Mouse (Mus musculus): ENCODE data around the gene D630003M21Rik.

Gene D630003M21Rik

DNA sequence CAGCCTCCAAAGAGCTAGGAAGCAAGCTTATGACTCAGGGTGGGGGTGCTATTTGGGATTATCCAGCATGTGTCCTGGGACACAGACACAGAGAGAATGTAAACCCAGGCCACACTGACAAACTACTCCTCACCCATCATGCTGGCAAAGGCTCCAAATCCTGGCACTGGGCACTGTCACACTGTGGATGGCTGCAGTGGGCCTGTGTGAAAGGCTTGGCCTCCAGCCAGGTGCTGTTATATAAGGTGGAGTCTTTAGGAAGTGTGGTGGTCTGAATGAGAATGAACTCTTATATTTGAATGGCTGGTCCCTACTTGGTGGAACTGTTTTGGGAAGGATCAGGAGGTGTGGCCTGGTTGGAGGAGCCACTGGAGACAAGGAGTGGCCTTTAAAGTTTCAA lies 7.7 kb upstream of the D630003M21Rik start:
- DNase-seq (ENCODE audit: low spot score in 2 of 2) = no peak

DNA sequence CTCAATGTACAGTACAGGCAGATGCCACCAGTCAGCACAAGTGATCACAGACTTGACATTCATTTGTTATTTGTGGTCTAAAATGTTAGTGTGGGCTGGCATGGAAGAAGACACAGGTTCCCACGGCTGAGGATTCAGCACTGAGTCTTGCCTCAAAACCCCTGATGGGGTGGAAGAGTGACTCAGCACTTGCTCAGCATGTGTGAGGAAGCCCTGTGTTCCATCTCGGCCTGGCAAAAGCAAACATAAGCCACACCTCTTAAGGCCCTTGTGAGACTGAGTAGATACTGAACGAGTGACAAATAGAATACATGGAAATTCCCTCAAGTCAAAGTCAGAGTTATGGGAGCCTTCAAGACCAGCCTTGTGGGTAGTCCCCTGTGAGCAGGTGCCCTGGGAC lies 4.1 kb upstream of the D630003M21Rik start:
- no peak for DNase-seq (ENCODE audit: low spot score in 2 of 2)

DNA sequence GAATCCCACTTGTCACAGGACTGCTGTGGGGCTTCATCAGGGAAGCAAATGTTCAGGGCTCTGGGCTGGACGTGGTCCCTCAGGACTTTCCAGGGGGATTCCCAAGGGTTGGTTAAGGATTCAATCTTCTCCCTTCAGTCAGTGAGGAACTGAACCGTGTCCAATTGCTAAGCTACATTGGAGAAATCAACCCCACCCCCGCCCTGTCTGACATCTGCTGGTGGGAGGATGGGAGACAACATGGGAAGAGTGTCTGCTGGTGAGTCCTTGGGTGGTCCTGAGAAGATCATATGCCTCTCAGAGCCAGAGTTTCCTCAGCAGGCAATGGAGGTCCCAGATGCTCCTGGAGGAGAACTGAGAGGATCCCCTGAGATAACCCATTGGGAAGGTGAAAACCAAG lies 3.4 kb upstream of the D630003M21Rik start:
- no peak for DNase-seq (ENCODE audit: low spot score in 2 of 2)

DNA sequence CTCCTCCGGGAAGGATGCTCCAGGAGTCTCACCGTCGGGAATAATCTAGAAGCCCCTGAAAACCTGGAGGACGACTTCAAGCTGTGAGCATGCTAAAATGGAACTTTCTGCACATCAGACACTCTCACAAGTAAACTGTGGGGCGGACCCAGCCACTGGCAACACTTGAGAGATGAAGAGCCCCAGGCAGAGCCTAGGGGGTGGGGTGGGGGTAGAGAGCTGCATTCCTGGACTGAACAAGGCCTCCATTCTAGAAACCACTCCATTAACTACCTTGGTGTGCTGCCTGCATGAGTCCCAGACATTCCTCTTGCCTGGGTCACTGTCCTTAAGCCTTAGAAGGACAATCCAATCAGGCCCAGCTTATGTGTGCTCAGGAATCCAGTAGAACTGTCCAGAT lies 2.0 kb upstream of the D630003M21Rik start:
- DNase-seq (ENCODE audit: low spot score in 2 of 2) = no peak

DNA sequence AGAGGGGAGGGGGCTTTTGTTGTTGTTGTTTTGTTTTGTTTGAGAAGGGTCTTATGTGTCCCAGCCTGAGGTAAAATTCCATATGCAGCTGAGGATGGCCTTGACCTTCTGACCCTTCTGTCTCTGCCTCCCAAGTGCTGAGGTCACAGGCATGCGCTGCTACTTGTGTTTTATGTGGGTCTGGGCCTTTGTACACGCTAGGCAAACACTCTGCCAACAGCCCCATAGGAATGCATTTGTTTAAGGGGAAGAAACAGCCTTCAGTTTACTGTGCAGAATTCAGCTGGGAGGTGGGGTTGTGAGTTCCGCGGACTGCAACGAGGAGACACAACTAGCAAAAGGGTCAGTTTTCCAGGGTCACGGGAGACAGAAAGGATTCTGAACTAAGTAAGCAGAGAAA lies 1.6 kb upstream of the D630003M21Rik start:
- DNase-seq (ENCODE audit: low spot score in 2 of 2) = no peak

DNA sequence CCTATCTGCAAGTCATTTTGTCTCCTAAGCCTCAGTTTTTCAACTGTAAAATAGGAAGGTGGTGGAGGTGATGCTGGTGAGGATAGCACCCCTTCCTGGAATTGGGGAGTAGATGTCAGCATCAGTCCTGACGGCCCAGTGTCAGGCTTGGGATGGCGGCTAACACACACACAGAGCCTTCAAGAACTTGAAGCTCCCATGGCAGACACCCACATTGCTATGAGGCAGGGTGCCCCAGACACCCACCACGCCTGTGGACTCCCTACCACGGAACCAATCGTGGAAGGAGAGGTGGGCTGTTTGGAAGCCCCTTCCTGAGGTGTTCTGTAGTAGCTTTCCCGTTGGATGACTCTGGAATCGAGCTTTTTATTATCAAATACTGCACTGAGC lies 476 bp upstream of the D630003M21Rik start:
- no peak for DNase-seq (ENCODE audit: low spot score in 2 of 2)

DNA sequence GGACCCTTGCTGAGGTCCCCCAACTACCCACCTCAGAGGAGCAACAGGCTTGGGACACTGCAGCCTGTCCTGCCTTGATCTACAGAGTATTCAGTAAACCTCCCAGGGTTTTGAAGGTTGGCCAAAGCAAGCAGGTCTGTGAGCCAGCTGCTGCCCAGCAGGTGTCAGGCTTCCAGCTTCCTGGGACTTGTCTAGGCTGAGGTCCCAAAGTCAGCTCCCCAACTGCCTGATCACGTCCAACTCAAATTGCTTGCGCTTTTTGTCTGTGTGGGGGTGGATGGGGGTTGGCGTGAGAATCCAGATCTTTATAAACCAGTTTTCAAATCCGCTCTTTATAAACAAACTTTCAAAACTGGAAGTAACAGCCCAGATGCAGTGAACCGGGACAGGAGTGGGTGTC lies 3.7 kb downstream of the D630003M21Rik start:
- DNase-seq (ENCODE audit: low spot score in 2 of 2) = no peak

DNA sequence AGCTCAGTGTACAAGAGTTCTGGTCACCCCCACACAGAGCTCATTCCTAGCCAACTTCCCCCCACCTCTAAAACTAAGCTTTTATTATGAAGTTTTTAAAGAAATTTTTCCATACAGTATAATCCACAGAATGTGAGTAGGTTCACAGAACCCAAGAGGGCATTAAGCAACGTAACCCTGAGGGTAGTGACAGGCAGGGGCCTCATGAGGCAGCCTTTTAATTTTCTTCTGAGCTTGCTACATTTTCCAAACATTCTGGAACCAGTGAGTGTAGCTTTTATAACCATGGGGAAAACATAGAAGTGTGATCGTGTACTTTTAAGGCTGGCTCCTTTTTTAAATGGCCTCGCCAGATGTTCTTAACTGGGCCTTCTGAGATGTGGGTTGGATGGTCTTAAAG lies 5.5 kb downstream of the D630003M21Rik start:
- DNase-seq (ENCODE audit: low spot score in 2 of 2) = no peak

DNA sequence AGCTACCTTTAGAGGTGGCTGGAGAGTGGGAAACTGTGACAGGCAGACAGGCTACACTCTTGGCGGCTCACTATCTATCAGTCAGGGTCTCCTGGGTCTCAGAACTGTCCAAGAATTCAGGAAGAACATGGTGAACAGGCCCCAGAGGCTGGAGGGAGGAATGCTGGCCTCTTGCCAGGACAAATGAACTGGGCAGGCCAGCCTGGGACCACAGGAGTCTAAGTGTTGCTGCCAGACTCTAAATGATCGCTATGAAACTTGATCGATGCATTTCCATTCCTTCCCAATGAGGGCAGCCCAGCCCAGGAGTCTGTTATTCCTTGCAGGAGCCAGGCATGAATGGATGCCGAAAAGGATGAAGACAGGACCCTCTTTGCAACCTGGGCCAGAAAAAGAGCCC lies 6.4 kb downstream of the D630003M21Rik start:
- DNase-seq (ENCODE audit: low spot score in 2 of 2) = no peak

DNA sequence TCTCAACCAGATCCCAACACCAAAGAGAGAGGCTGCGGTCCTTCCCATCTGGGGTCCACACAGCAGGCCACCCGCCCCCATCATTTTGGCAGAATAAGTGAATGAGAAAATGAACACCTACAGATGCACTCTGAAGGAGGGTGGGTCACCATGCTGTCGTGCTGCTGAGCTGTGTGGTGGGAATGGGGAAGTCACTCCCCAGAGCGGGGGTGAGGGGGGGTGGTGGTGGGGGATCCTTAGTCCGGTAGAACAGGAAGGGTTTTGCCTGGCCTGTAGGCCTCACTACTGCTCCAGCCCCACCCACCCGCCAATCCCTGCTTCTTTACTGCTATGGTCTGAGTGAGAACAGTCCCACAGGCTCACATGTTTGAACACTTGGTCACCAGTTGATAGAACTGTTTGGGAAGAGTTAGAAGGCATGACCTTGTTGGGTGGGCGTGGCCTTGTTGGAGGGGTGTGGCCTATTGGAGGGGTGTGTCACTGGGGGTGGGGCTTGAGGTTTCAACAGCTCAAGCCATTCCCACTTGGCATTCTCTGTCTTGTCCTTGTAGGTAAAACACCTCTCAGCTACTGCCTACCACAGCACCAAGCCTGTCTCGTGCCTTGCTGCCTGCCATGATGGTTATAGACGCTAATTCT lies 7.5 kb downstream of the D630003M21Rik start:
- DNase-seq (ENCODE audit: low spot score in 2 of 2) = no peak

DNA sequence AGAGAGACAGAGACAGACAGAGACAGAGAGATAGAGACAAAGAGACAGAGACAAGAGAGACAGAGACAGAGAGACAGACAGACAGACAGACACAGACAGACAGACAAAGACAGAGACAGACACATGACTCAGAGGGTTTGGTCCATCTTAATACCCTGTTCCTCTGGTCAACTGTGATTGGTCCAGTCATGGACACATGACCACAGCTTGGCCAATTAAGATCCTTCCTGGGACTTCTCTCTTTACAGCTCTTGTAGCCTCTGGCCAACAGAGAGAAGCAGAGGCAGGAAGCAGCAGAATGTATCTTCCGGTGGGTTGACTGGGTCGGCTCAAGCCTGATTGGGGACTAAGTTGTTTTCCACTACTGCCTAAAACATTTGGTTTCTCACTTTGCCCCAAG lies 9.5 kb downstream of the D630003M21Rik start:
- DNase-seq (ENCODE audit: low spot score in 2 of 2) = no peak

DNA sequence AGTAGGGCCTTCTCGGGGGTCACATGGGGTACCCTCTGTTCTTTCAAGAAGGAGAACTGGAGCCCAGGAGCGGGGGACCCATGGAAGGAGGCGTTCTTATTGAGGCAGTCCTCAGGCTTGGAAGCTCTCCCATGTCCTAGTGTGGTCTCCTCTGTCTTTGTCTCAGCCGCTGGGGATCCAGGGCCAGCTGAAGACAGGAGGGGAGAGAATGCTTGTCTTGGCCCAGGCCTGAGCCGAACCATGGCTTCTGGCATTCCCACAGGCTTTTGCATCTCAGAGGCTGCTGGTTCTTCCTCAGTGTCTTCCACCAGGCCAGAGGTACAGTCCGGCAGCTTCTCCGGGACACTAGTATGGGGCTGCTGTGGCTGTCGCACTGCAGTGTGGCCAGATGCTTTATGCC lies 12.5 kb downstream of the D630003M21Rik start:
- DNase-seq (ENCODE audit: low spot score in 2 of 2) = no peak

DNA sequence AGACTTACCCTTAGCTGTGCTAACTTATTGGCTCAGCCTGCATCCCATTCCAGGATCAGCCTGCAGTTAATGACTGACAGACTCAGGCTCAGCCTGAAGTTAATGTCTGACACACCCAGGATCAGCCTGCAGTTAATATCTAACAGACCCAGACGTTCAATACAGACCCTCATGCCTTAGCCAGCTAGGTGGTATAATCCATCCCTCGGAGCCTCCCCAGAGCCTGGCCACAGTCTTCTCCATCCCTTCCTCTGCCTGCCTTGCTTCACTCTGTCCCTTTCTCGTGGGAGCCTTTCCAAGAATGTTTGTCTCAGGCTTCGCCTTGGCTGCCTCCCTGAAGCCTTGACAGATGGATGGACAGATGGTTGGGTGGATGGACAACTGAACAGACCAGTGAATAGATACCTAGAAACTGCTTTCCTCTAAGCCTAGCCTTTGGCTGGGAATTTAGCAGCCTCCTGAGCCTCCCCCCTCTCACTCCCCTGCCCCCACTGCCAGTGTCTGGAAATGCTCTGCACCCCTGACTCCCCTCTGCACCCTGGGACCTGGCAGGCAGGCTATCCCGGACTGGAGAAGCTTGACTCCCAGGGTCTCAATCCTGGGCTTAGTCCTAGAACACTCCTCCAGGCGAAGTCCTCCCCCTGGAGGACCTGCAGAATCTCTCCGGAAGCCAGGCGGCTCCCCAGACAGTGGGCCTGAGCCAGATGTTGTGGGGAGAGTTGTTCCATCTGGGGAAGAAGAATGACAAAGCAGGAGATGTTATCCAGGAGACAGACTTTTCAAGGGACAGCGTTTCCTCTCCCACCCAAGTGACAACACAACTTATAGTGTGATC lies 13.5 kb downstream of the D630003M21Rik start:
- no peak for DNase-seq (ENCODE audit: low spot score in 2 of 2)

DNA sequence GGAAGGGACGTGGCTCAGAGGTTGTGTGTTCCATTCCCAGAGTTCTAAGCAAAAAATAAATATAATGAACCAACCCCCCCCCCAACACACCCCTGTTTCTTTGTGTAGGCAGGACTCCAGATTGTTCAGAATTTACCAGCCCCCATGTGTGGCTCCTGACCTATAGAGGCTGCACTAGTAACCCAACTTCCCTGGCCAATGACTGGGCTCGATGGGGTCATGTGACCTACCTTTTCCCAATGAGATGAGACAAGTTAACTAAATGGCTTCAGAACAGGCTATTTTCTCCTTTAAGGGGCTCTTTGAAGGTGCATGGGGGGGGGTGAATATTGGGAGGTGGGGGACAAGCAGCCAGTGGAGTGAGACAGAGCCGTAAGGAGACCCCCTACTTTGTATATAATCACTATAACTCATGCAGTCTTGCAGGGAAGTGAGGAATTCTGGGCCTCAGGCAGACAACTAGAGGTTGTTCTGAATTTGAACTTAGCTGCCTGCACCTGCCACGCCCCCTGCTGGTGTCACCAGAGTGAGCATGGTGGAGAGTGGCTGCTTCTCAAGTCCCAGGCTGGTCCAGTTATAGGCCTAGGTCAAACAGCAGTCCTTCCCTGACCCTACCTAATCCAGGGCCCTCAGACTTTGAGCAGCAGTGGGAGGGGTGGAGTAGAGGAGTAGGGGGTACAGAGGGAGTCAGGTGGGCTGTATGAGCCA lies 17.1 kb downstream of the D630003M21Rik start:
- DNase-seq (ENCODE audit: low spot score in 2 of 2) = no peak

DNA sequence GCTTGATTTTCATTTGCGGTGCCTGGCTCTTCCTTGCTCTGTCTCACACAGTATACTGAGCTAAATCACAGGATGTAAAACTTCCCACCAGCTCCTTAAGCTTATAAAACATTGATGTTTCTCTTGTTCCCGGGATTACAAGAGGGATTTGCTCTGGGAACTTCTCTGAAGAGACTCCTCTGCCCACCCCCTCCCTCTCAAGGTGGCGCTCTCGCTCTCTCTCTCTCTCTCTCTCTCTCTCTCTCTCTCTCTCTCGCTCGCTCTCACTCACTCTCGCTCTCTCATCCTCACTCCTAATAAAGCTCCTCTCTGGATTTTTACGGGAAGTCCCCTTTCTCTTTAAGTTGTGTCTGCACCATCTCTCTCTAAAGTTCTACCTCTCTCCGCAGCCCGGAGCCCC lies 18.1 kb downstream of the D630003M21Rik start:
- no peak for DNase-seq (ENCODE audit: low spot score in 2 of 2)

DNA sequence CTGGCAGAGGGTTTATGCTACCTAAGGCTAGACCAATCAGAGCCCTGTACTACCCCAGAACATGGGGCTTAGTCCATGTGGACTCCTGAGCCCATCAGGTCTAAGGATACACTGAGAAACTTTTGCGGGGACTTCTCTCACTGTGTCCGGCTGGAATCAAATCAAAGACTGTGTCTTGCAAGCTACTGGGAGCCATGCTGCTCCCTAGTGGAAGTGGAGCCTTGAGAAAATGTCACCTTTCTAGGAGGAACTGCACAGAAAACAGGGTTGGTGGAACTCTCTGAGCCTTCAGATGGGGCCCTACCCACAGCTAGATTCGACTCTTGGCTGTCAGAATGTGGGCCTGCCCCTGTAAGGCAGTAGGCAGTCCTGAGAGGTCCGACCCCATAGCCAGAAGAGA lies 18.5 kb downstream of the D630003M21Rik start:
- DNase-seq (ENCODE audit: low spot score in 2 of 2) = peak; percentile 28 to 42

DNA sequence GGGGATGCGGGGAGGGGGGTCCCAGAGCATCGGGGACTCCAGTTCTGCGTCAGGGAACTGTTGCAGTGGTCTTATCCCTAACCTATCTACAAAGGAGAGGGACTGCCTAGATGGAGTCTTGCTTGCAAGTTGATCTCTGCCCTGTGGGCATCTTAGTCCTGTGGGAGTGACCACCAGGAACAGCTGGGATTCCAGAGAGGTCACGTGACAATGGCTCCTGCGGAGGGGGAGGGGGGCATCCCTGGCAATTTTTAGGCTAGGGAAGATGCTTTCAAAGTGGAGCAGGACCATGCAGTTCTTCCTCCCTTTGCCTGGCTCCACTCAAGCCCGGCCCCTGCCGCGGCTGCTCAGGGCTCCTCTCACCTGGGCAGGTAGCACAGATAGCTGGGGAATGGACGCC lies 19.2 kb downstream of the D630003M21Rik start:
- no peak for DNase-seq (ENCODE audit: low spot score in 2 of 2)

DNA sequence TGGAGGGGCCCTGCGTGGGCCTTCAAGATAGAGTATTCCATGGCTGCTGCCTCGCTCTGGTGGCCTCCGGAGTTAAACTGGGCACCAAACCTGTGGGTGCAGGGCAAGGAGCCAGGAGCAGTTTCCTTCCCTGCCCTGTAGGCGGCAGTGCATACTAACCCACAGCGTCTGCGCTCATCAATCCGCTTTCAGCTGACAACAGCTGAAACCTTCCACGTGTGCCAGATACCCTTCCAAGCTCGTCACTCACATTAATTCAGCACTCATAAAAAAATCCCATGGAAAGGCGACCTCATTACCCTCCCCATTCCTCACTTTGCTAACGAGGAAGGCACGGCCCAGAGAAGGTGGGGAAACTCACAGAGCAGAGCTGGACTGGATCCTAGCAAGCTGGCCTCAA lies 21.2 kb downstream of the D630003M21Rik start:
- peak; percentile 62 to 63 for DNase-seq (ENCODE audit: low spot score in 2 of 2)

DNA sequence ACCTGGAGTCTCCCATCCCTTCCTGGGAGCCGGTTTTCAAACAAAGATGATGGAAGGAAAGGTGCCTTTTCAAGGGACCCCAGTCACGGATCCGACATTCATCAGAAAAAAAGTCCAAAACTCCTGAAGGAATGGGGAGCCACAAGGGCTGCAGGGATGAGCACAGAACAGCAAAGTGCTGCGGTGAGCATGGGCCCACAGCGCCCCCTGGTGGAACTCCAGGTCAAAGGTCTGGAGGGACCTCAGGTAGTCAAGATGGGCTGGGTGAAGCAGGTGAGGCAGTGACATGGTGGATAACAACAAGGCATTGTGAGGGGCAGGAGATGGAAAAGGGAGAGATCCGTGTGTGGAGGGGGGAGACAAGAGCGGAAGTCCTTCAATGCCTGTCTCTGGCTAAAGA lies 24.9 kb downstream of the D630003M21Rik start:
- DNase-seq (ENCODE audit: low spot score in 2 of 2) = peak; percentile 71 to 72

DNA sequence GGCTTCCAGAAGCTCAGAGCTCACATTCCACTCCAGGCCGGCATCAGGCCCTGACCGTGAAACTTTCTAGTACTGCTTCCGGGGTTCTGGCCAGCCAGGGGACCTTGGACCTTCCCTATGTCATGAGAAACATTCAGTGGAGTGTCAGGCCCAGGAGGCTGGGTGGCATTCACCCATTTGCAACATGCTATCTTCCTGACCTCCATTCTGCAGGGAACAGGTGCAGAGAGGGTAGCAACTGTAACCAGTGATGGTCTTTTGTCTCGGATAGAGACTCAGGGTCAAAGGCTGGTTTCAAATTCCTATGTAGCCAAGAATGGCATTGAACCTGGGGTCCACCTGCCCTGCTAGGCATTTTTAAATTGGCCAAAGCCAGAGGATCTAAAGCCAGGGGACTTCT lies 25.3 kb downstream of the D630003M21Rik start:
- DNase-seq (ENCODE audit: low spot score in 2 of 2) = no peak

DNA sequence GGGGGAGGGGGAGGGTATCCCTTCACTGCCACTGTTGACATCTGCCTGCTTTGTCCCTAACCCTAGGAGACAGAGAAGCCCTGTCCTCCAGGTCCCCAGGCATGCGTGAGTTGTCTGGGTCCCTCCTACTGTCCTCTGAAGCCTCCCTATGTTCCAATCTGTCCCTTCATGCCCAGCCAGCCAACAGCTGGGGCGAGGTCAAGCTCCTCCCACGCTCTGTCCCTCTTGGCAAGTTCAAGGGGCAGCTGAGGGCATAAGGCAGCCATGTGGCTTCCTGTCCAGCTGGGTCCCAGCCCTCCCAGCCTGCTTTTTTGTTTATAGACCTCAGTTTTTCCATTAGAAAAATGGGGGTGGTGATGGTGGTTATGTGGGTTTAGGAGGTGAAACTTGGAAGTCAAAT lies 29.7 kb downstream of the D630003M21Rik start:
- DNase-seq (ENCODE audit: low spot score in 2 of 2) = no peak

DNA sequence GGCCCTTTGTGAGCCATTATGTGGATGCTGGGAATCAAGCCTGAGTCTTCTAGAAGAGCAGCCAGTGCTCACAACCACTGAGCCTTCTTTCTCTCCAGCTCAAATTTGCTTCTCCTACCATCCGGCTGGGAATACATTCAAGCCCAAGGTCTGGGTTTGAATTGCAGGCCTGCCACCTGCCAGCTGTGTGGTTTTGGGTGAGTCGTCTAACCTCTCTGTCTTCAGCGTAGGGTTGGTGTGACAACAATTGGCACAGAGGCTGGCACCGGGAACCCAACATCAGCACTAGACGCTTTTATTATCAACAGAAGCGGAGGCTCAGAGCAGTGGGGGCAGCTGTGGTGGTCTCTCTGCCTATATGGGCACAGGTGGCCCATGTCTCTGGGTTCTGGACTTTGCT lies 30.2 kb downstream of the D630003M21Rik start:
- DNase-seq (ENCODE audit: low spot score in 2 of 2) = no peak

DNA sequence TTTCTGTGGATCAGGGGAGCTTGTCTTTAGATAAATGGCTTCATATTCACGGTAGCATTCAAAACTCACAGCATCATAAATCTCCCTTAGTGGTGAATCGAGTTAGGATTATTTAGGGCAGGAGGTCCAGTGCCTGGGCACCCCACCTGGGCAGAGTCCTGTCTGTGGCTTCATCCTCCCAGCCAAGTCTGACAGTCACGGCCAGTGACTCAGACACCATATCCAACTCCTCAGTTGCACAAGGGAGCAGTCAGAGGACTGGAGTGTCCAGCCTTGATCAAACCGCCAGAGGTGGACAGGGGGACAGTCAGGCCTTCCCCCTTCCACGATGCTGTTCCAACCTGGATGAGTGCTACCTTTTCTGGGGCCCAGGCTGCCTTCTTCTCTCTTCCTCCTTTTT lies 31.1 kb downstream of the D630003M21Rik start:
- no peak for DNase-seq (ENCODE audit: low spot score in 2 of 2)

All from frontal cortex, postnatal 25 days (tissue).